Mouse (Mus musculus) CH12.LX (cell line): ENCODE measurements at regions not wholly inside any gene's neighbourhood (a gene's known extent, or its start where the extent isn't known, plus 50 kb on each side); places are given as distances from the start of the nearest gene placed in this dataset.

Source experiments
- CHD2 ChIP-seq: IDR thresholded peaks from 2 replicates; pipeline ENCODE4 v1.6.1; 2011; ENCODE audit warnings: low read length, improper control_type of control experiment
- CTCF ChIP-seq, 2 experiments: IDR thresholded peaks in 1 of 2; conservative IDR thresholded peaks in 1 of 2; 2 replicates each; pipeline ENCODE4 v1.5.1; 2011 to 2012; ENCODE audit warnings: low read depth in 2 of 2, low read length in 2 of 2, improper control_type of control experiment in 1 of 2, inconsistent platforms in 1 of 2, mild to moderate bottlenecking in 1 of 2, moderate library complexity in 1 of 2
- EP300 ChIP-seq: IDR thresholded peaks from 2 replicates; pipeline ENCODE4 v1.6.1; 2011; ENCODE audit warnings: low read length, improper control_type of control experiment
- KAT2A ChIP-seq: IDR thresholded peaks from 2 replicates; pipeline ENCODE4 v1.6.1; 2012; ENCODE audit warnings: low read length, improper control_type of control experiment, inconsistent platforms; ENCODE audit not compliant: insufficient replicate concordance
- NRF1 ChIP-seq: IDR thresholded peaks from 2 replicates; pipeline ENCODE4 v1.6.1; 2014; ENCODE audit warnings: low read depth, mild to moderate bottlenecking, inconsistent platforms, low read length, improper control_type of control experiment, moderate library complexity
- POLR2A ChIP-seq: IDR thresholded peaks from 2 replicates; pipeline ENCODE4 v1.6.1; 2011; ENCODE audit warnings: low read depth, mild to moderate bottlenecking, improper control_type of control experiment, low read length
- RAD21 ChIP-seq: IDR thresholded peaks from 2 replicates; pipeline ENCODE4 v1.6.1; 2011; ENCODE audit warnings: low read depth, mild to moderate bottlenecking, low read length, improper control_type of control experiment, moderate library complexity
- SMC3 ChIP-seq: IDR thresholded peaks from 2 replicates; pipeline ENCODE4 v1.6.1; 2011; ENCODE audit warnings: low read depth, low read length, improper control_type of control experiment
- ZC3H11A ChIP-seq: IDR thresholded peaks from 2 replicates; pipeline ENCODE4 v1.6.1; 2012; ENCODE audit warnings: low read depth, mild to moderate bottlenecking, inconsistent platforms, low read length, improper control_type of control experiment
- ZKSCAN1 ChIP-seq: IDR thresholded peaks from 2 replicates; pipeline ENCODE4 v1.6.1; 2012; ENCODE audit warnings: low read depth, inconsistent platforms, low read length, improper control_type of control experiment, borderline replicate concordance

- no peak for TF ChIP-seq KAT2A
- no peak for TF ChIP-seq RAD21
- TF ChIP-seq SMC3, result no peak
- no peak for TF ChIP-seq ZKSCAN1
- TF ChIP-seq CHD2, result no peak
- no peak for TF ChIP-seq POLR2A
- 0 out of 2 replicates have a peak, but pooled peaks have one; percentile 22 for TF ChIP-seq EP300
- no peak for TF ChIP-seq NRF1
- no peak for TF ChIP-seq CTCF (conservative IDR thresholded peaks at IDR 0.05 in 1 of 2, IDR thresholded peaks at IDR 0.05 in 1 of 2; ENCODE audit: low read depth in 2 of 2, low read length in 2 of 2)
- TF ChIP-seq ZC3H11A, result no peak
Observed at GRCm38 (mm10) chrX:12263834-12264233, 103.7 kb upstream of the Bcor start.
